Mouse (Mus musculus) MEL (cell line): ENCODE data around the gene Smlr1.

Source experiments
- BHLHE40 ChIP-seq: IDR thresholded peaks from 2 replicates; pipeline ENCODE4 v1.6.1; 2012; ENCODE audit warnings: low read depth, mild to moderate bottlenecking, inconsistent platforms, low read length, improper control_type of control experiment, borderline replicate concordance
- CTCF ChIP-seq, 3 experiments: IDR thresholded peaks in 2 of 3; conservative IDR thresholded peaks in 1 of 3; 2 replicates each; pipeline ENCODE4 v1.5.1; 2011 to 2012; ENCODE audit warnings: low read length in 3 of 3, low read depth in 2 of 3, mild to moderate bottlenecking in 2 of 3, improper control_type of control experiment in 1 of 3, inconsistent platforms in 1 of 3, mixed read lengths in 1 of 3, moderate library complexity in 1 of 3; ENCODE audit not compliant: control insufficient read depth in 1 of 3, insufficient read depth in 1 of 3, poor library complexity in 1 of 3, severe bottlenecking in 1 of 3
- EP300 ChIP-seq, 2 experiments: IDR thresholded peaks; 2 replicates each; pipeline ENCODE4 v1.6.1; 2011; ENCODE audit warnings: improper control_type of control experiment in 2 of 2, low read length in 2 of 2, low read depth in 1 of 2, mild to moderate bottlenecking in 1 of 2
- GATA1 ChIP-seq: IDR thresholded peaks from 2 replicates; pipeline ENCODE4 v1.6.1; 2011; ENCODE audit warnings: low read depth, low read length, improper control_type of control experiment
- MXI1 ChIP-seq: IDR thresholded peaks from 2 replicates; pipeline ENCODE4 v1.6.1; 2011; ENCODE audit warnings: mild to moderate bottlenecking, low read depth, low read length, improper control_type of control experiment
- NELFE ChIP-seq: IDR thresholded peaks from 2 replicates; pipeline ENCODE4 v1.6.1; 2011; ENCODE audit warnings: low read depth, low read length, improper control_type of control experiment

GRCm38 (mm10) chr10:25482791-25483190, 53.3 kb downstream of the Smlr1 start:
- TF ChIP-seq MXI1: no peak
- TF ChIP-seq GATA1: no peak
- TF ChIP-seq CTCF (IDR thresholded peaks at IDR 0.05 in 2 of 3, conservative IDR thresholded peaks at IDR 0.05 in 1 of 3; ENCODE audit: control insufficient read depth in 1 of 3, insufficient read depth in 1 of 3, low read depth in 2 of 3, low read length in 3 of 3, poor library complexity in 1 of 3, severe bottlenecking in 1 of 3): no peak
- TF ChIP-seq NELFE: no peak
- TF ChIP-seq EP300 (IDR thresholded peaks at IDR 0.05; ENCODE audit: low read depth in 1 of 2, low read length in 2 of 2): no peak
- TF ChIP-seq BHLHE40: no peak
